Mouse (Mus musculus) ES-E14 (cell line): ENCODE data around the gene Fuom.

Experiments used
- CHD2 ChIP-seq: IDR thresholded peaks from 2 replicates; pipeline ENCODE4 v1.6.1; 2014; ENCODE audit warnings: mild to moderate bottlenecking, low read depth, low read length, inconsistent platforms
- HCFC1 ChIP-seq: IDR thresholded peaks from 2 replicates; pipeline ENCODE4 v1.6.1; 2012; ENCODE audit warnings: low read length, inconsistent platforms, borderline replicate concordance; ENCODE audit not compliant: insufficient read depth
- MAFK ChIP-seq: IDR thresholded peaks from 2 replicates; pipeline ENCODE4 v1.6.1; 2014; ENCODE audit warnings: mild to moderate bottlenecking, low read depth, low read length, inconsistent platforms; ENCODE audit not compliant: insufficient read depth
- ZC3H11A ChIP-seq: IDR thresholded peaks from 2 replicates; pipeline ENCODE4 v1.6.1; 2012; ENCODE audit warnings: low read depth, mild to moderate bottlenecking, inconsistent platforms, low read length, borderline replicate concordance
- ZNF384 ChIP-seq: IDR thresholded peaks from 2 replicates; pipeline ENCODE4 v1.6.1; 2012; ENCODE audit warnings: low read depth, low read length, inconsistent platforms

- TF ChIP-seq MAFK, result no peak
- no peak for TF ChIP-seq ZC3H11A
- TF ChIP-seq HCFC1, result no peak
- TF ChIP-seq ZNF384, result no peak
- TF ChIP-seq CHD2, result no peak
Measured at GRCm38 (mm10) chr7:140067397-140067796, 34.8 kb downstream of the Fuom start.
